In the genomic region with DNA sequence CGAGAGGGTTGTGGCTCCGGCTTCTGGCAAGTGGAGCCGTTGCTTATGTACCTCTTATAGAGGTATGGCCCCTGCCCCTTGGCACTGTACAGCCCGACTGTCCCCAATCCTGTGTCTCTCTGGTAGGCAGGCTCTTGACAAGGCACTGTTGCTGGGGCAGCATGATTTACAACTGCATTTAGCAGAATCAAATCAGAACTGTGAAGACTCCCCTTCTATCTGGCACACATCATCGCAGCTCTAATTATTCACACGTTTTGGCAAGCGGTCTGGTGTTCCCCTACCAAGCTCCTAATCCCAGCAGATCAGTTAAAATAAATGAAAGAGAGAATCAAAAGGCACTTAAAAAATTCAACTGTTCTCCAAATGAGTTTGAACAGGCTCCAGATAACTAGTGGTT, we compare ENCODE assay signal across 14 mouse cellular contexts.
A peak's percentile ranks its signal among the peaks of the same experiment; 100 is the strongest.
DNase-seq lines count a peak whose midpoint lies in the region; TF ChIP-seq lines count a peak whose summit lies in the region.
"Had no signal": no experiment of that assay in that cellular context is flagged by ENCODE, and none has a peak within 500 bp of the region (broad histone marks: within the 10 kb centered on the region; RNA-seq: fewer than 3 reads in every experiment).

No protein-coding gene starts in this region.

- H3K27ac ChIP-seq in left cerebral cortex, adult 2 months, result no peak overlapping the region
- H3K27ac ChIP-seq in gastrocnemius, adult 2 months, result no peak overlapping the region
- H3K27ac ChIP-seq: limb, embryonic 12.5 days; macrophage; stomach, postnatal 0 days had no signal

- no peak for TF ChIP-seq CTCF in left cerebral cortex, adult 2 months (IDR thresholded peaks at IDR 0.05)
- TF ChIP-seq CTCF in gastrocnemius, adult 2 months (IDR thresholded peaks at IDR 0.05), result no peak

- DNase-seq in cerebellum, postnatal 10 days, result peak; percentile 40 to 51
- no peak for DNase-seq in cerebellum, adult 11 months
- DNase-seq in left cerebral cortex, adult 2 months (ENCODE audit: extremely low spot score in 1 of 2, low spot score in 2 of 2), result peak; percentile 27 to 28
- no peak for DNase-seq in left cerebral cortex, postnatal 4 days
- peak; percentile 70 for DNase-seq in brain, embryonic 18.5 days (ENCODE audit: low read depth, low spot score)
- peak; percentile 62 to 67 for DNase-seq in layer of hippocampus, postnatal 36 days
- no peak for DNase-seq in gastrocnemius, adult 2 months
- no peak for DNase-seq in embryo, embryonic 9.5 days (ENCODE audit: extremely low spot score)
- DNase-seq: cerebellum, adult 8-10 months; liver, postnatal 0 days; spleen, adult 18-20 months had no signal

- intact Hi-C loops in left cerebral cortex, adult 2 months (cut with DNase I), result no loop called here
- intact Hi-C loops in left cerebral cortex, postnatal 4 days (cut with DNase I), result no loop called here
- intact Hi-C loops in gastrocnemius, adult 2 months (cut with DNase I), result no loop called here

- H3K4me3 ChIP-seq in left cerebral cortex, adult 2 months, result no peak overlapping the region
- no peak overlapping the region for H3K4me3 ChIP-seq in gastrocnemius, adult 2 months
- H3K4me3 ChIP-seq: limb, embryonic 12.5 days had no signal

Comparison
In these comparisons a context has a peak if more than half of its experiments do, and no peak if none do; other contexts are left out.
1. DNase-seq: peak in cerebellum, postnatal 10 days (2 of 2), left cerebral cortex, adult 2 months (2 of 2), brain, embryonic 18.5 days (single experiment) and layer of hippocampus, postnatal 36 days (2 of 2); none in cerebellum, adult 11 months (single experiment), left cerebral cortex, postnatal 4 days (single experiment), gastrocnemius, adult 2 months (single experiment) and embryo, embryonic 9.5 days (single experiment).